Mouse (Mus musculus) CD4-positive, CD25-positive, alpha-beta regulatory T cell, adult 4 months (primary cell): ENCODE measurements around the gene Psmb2. TPM values are rescaled to one million over a fixed set of nuclear protein-coding genes. Genes with fewer than 3 reads are reported as not detected.

Experiments used
- ATAC-seq: one replicate; pipeline ENCODE4 v1.8.0; 2017
- polyA plus RNA-seq, 2 experiments: library from polyadenylated mRNA; unstranded; fragments of 100-300 nt; shearing (Covaris generic); gene quantifications; one replicate each; pipeline ENCODE4 v1.2.1; 2017

Psmb2 gene
- polyA plus RNA-seq: 100 to 1,000 TPM; 301 to 327 TPM

GRCm38 (mm10) chr4:126677054-126678003 lies at the start of gene Psmb2:
TSS of gene Psmb2 (plus strand) at chr4:126677630.
- peak; percentile 97 for ATAC-seq

- ATAC-seq: no peak
These were observed 45.5 kb upstream of the Psmb2 start for GRCm38 (mm10) chr4:126631922-126632321.

GRCm38 (mm10) chr4:126632668-126633067 lies 44.8 kb upstream of the Psmb2 start:
- no peak for ATAC-seq

GRCm38 (mm10) chr4:126636330-126636729 lies 41.1 kb upstream of the Psmb2 start:
- ATAC-seq: no peak

GRCm38 (mm10) chr4:126637446-126637845 lies 40.0 kb upstream of the Psmb2 start:
- no peak for ATAC-seq

- no peak for ATAC-seq
These were observed 38.1 kb upstream of the Psmb2 start for GRCm38 (mm10) chr4:126639339-126639738.

GRCm38 (mm10) chr4:126641901-126642300 lies 35.5 kb upstream of the Psmb2 start:
- no peak for ATAC-seq

GRCm38 (mm10) chr4:126643815-126644214 lies 33.6 kb upstream of the Psmb2 start:
- ATAC-seq: no peak

- ATAC-seq: no peak
These were observed 33.0 kb upstream of the Psmb2 start for GRCm38 (mm10) chr4:126644333-126644963.

- no peak for ATAC-seq
These were observed 29.2 kb upstream of the Psmb2 start for GRCm38 (mm10) chr4:126647996-126648910.

- ATAC-seq: no peak
These were observed 24.3 kb upstream of the Psmb2 start for GRCm38 (mm10) chr4:126653148-126653547.

GRCm38 (mm10) chr4:126655356-126655755 lies 22.1 kb upstream of the Psmb2 start:
- ATAC-seq: no peak

GRCm38 (mm10) chr4:126661249-126661648 lies 16.2 kb upstream of the Psmb2 start:
- no peak for ATAC-seq

GRCm38 (mm10) chr4:126667075-126667474 lies 10.4 kb upstream of the Psmb2 start:
- no peak for ATAC-seq

GRCm38 (mm10) chr4:126682298-126682697 lies 4.9 kb downstream of the Psmb2 start:
- ATAC-seq: no peak

- peak; percentile 93 for ATAC-seq
These were observed 5.7 kb downstream of the Psmb2 start for GRCm38 (mm10) chr4:126683084-126683483.

GRCm38 (mm10) chr4:126689457-126689856 lies 12.0 kb downstream of the Psmb2 start:
- ATAC-seq: no peak

- no peak for ATAC-seq
These were observed 15.6 kb downstream of the Psmb2 start for GRCm38 (mm10) chr4:126693021-126693420.

GRCm38 (mm10) chr4:126696908-126697307 lies 19.5 kb downstream of the Psmb2 start:
- ATAC-seq: no peak

GRCm38 (mm10) chr4:126706630-126707438 lies 29.4 kb downstream of the Psmb2 start:
- ATAC-seq: no peak

- no peak for ATAC-seq
These were observed 30.0 kb downstream of the Psmb2 start for GRCm38 (mm10) chr4:126707439-126707826.

- ATAC-seq: no peak
These were observed 54.7 kb downstream of the Psmb2 start for GRCm38 (mm10) chr4:126732111-126732510.
